Mouse (Mus musculus): ENCODE results near the gene Gm28870.
"Not testable (repeated sequence)": the region's sequence is repeated elsewhere in the genome, so short reads cannot be mapped to it uniquely, and the experiment has no call there.

The Gm28870 gene

GRCm38 (mm10) chrY:50096976-50097375 is at the start of gene Gm28870:
Gene Gm28870 (plus strand): TSS chrY:50097276.
- not testable (repeated sequence) for ATAC-seq (ENCODE audit: low TSS enrichment)
